Mouse (Mus musculus) erythroblast, embryonic 14.5 days (primary cell): ENCODE data around the gene Clca3a1.

ENCODE experiments used
- GATA1 ChIP-seq: IDR thresholded peaks from 2 replicates; pipeline ENCODE4 v1.6.1; 2012; ENCODE audit warnings: low read length, inconsistent platforms, mixed read lengths
- TAL1 ChIP-seq: IDR thresholded peaks from 3 replicates; pipeline ENCODE4 v1.6.1; 2012; ENCODE audit warnings: low read length, inconsistent platforms, mixed read lengths

DNA sequence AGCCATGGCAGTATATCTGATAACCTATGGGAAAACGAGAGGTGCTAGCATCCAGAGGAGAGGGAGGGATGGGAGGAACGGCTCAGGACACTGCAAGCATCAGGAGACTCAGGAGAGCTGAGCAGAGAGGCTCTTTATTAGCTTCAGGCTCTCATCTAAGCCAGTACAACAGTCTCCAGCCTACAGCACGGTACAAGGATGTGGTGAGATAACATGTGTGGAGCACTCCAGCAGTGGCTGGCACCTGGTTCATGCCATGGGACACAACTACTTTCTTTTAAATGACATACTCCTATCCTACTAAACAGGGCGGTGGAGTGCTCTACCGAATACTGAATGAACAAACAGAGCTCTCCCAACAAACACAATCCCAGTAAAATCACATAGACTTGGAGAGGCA, 79.2 kb downstream of the Clca3a1 start:
- TF ChIP-seq GATA1 (no peak), TAL1 (no peak)
